Mouse (Mus musculus) bone marrow macrophage, adult 2 months (primary cell): ENCODE results near the gene Cuedc2. TPM values are rescaled to one million over a fixed set of nuclear protein-coding genes. Genes with fewer than 3 reads are reported as not detected.

Source experiments
- H3K27ac ChIP-seq: 2 replicates; pipeline ENCODE4 v1.5.1; 2012; ENCODE audit warnings: low read depth, low read length; ENCODE audit not compliant: insufficient read depth
- H3K4me1 ChIP-seq: 2 replicates; pipeline ENCODE4 v1.6.1; 2012; ENCODE audit warnings: low read length; ENCODE audit not compliant: control insufficient read depth, insufficient read depth
- H3K4me3 ChIP-seq: 2 replicates; pipeline ENCODE4 v1.5.1; 2012; ENCODE audit warnings: mild to moderate bottlenecking, low read length, moderate library complexity; ENCODE audit not compliant: insufficient read depth
- CTCF ChIP-seq: IDR thresholded peaks from 2 replicates; pipeline ENCODE4 v1.5.1; 2012; ENCODE audit warnings: low read depth, mild to moderate bottlenecking, low read length, moderate library complexity
- POLR2A ChIP-seq: IDR thresholded peaks from 2 replicates; pipeline ENCODE4 v1.6.1; 2012; ENCODE audit warnings: mild to moderate bottlenecking, low read depth, low read length, borderline replicate concordance
- polyA plus RNA-seq: library from polyadenylated mRNA; stranded (reverse); fragments of >200 nt; gene quantifications from 2 replicates; pipeline ENCODE4 v1.2.4, GENCODE M21; 2012; ENCODE audit not compliant: missing spikeins, insufficient read depth, insufficient read length

Cuedc2 gene
- polyA plus RNA-seq, 1 experiment: 136 TPM

GRCm38 (mm10) chr19:46314872-46315742, 23.4 kb downstream of the Cuedc2 start:
- H3K4me1 ChIP-seq: peaks cover 9% of the 10 kb centered on the region
- no peak overlapping the region for H3K27ac ChIP-seq
- H3K4me3 ChIP-seq: no peak overlapping the region
- TF ChIP-seq POLR2A: no peak
- no peak for TF ChIP-seq CTCF

- no peak for TF ChIP-seq POLR2A
- no peak for TF ChIP-seq CTCF
- no peak overlapping the region for H3K27ac ChIP-seq
- H3K4me3 ChIP-seq: no peak overlapping the region
- peaks cover 9% of the 10 kb centered on the region for H3K4me1 ChIP-seq
Measured at GRCm38 (mm10) chr19:46314151-46314601, 24.3 kb downstream of the Cuedc2 start.

- TF ChIP-seq CTCF: no peak
- TF ChIP-seq POLR2A: no peak
- H3K27ac ChIP-seq: no peak overlapping the region
- H3K4me1 ChIP-seq: peaks cover 8% of the 10 kb centered on the region
Measured at GRCm38 (mm10) chr19:46313591-46313990, 24.9 kb downstream of the Cuedc2 start.

DNA sequence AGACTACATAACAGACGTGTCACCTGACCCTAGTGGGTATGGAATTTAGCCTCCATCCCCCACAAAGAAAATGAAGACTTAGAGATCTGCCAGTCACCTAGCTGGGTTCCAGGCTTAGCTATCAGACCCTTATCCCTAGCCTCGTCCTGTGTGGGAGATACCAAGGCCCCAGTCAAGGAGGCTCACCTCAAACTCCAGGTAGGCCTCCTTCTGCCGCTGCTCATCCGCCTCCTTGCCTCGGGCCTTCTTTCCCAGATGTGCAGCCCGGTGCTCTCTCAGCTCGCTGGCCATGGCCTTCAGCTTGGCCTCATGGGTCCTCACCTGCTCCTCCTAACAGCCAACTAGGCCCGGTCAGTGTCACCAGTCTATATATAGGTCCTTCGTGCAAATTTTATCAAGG, 25.4 kb downstream of the Cuedc2 start:
- no peak overlapping the region for H3K4me3 ChIP-seq
- no peak overlapping the region for H3K27ac ChIP-seq
- peaks cover 9% of the 10 kb centered on the region for H3K4me1 ChIP-seq
- TF ChIP-seq CTCF (no peak), POLR2A (no peak)

More at GRCm38 (mm10) chr19:46313591-46313990, 24.9 kb downstream of the Cuedc2 start:
- no peak overlapping the region for H3K4me3 ChIP-seq

DNA sequence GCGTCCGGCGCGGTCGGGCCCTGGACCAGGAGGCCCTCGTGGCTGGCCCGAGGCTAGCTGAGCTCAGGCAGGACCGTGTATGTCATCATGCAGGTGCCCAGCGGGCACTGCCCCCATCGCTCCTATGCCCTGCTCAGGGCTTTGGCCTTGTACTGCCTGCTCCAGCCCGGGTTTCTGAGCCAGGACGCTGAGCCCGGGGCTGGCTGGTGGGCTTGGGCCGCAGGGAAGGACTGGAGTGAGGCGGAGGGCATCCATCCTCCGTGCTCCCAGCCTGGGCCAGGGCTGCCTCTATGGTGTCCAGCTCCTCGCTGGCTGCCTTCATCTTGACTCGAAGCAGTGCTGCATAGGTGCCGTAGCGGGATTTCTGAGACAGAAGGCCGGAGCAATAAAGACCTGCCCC, 25.9 kb downstream of the Cuedc2 start:
- Histone ChIP-seq H3K4me3 (no peak overlapping the region), H3K27ac (no peak overlapping the region), H3K4me1 (peaks cover 9% of the 10 kb centered on the region)
- TF ChIP-seq CTCF (no peak), POLR2A (no peak)

- H3K4me3 ChIP-seq: no peak overlapping the region
- H3K4me1 ChIP-seq: peaks cover 9% of the 10 kb centered on the region
- no peak for TF ChIP-seq CTCF
- TF ChIP-seq POLR2A: no peak
- H3K27ac ChIP-seq: no peak overlapping the region
Measured at GRCm38 (mm10) chr19:46311341-46311740, 27.2 kb downstream of the Cuedc2 start.

- TF ChIP-seq POLR2A (no peak), CTCF (no peak)
- H3K4me3 ChIP-seq: no peak overlapping the region
- H3K4me1 ChIP-seq: peaks cover 11% of the 10 kb centered on the region
- H3K27ac ChIP-seq: no peak overlapping the region
Measured at GRCm38 (mm10) chr19:46310312-46310865, 28.1 kb downstream of the Cuedc2 start.

DNA sequence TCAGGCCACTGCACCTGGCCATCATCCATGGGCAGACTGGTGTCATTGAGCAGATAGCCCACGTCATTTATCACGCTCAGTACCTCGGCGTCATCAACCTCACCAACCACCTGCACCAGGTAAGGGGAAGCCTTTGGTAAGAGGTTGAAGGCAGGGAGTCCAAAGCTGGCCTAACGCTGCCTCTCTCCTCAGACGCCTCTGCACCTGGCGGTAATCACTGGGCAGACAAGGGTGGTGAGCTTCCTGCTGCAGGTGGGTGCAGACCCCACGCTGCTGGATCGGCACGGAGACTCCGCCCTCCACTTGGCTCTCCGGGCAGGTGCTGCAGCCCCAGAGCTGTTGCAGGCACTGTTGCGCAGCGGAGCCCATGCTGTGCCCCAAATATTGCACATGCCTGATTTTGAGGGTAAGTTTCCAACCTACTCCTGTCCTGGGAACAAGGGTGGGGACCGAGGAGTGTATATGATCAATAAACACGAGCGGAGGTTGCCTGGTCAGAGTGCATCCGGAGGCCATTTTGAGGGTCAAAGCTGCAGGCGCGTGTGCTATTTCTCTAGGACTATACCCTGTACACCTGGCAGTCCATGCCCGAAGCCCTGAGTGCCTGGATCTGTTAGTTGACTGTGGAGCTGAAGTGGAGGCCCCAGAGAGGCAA, 28.7 kb downstream of the Cuedc2 start:
- Histone ChIP-seq H3K4me3 (no peak overlapping the region), H3K4me1 (peaks cover 7% of the 10 kb centered on the region; the same call in 1 of the 2 replicates), H3K27ac (no peak overlapping the region)
- no peak for TF ChIP-seq POLR2A
- no peak for TF ChIP-seq CTCF

DNA sequence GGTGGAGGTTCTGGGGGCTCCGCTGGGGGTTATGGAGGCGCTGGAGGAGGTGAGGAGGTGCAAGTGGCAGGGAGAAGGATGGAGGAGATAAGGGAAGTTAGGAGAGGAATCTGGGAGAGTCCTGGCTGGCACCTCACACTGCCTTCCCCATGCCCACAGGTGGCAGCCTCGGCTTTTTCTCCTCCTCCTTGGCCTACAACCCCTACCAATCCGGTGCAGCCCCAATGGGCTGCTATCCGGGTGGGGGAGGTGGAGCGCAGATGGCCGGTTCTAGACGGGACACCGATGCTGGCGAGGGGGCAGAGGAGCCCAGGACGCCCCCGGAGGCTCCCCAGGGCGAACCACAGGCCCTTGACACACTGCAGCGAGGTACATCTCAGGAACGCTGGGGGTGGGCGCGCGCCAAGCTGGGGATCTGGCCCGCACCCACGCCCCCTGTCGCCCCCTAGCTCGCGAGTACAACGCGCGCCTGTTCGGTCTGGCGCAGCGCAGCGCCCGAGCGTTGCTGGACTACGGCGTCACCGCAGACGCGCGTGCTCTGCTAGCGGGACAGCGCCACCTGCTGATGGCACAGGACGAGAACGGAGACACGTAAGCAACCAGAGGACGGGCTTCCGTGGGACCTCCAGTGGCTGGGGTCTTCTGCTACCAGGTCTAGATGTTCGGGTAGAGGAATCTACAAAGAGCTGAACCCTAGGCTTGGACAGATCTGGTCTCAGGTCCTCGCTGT, 29.6 kb downstream of the Cuedc2 start:
- Histone ChIP-seq H3K4me1 (peaks cover 8% of the 10 kb centered on the region), H3K27ac (no peak overlapping the region), H3K4me3 (peak overlapping the region; percentile 28; the same call in 1 of the 2 replicates)
- TF ChIP-seq POLR2A: no peak
- peak; percentile 61 for TF ChIP-seq CTCF
